Mouse (Mus musculus) CD4-positive, CD25-positive, alpha-beta regulatory T cell, adult 4 months (primary cell): ENCODE data around the gene Sp1. TPM values are rescaled to one million over a fixed set of nuclear protein-coding genes. Genes with fewer than 3 reads are reported as not detected.

Experiments used
- ATAC-seq: one replicate; pipeline ENCODE4 v1.8.0; 2017
- polyA plus RNA-seq, 2 experiments: library from polyadenylated mRNA; unstranded; fragments of 100-300 nt; shearing (Covaris generic); gene quantifications; one replicate each; pipeline ENCODE4 v1.2.1; 2017

Gene Sp1
- polyA plus RNA-seq, 2 experiments from 2014 or later, result 19.0 to 22.2 TPM

- ATAC-seq, result peak; percentile 83
Measured at GRCm38 (mm10) chr15:102399229-102400221, 6.4 kb upstream of the Sp1 start.

- no peak for ATAC-seq
Measured at GRCm38 (mm10) chr15:102400476-102401045, 5.4 kb upstream of the Sp1 start.

GRCm38 (mm10) chr15:102401278-102401677 is 4.7 kb upstream of the Sp1 start:
- ATAC-seq, result no peak

- no peak for ATAC-seq
Measured at GRCm38 (mm10) chr15:102402210-102402609, 3.7 kb upstream of the Sp1 start.

GRCm38 (mm10) chr15:102404608-102405488 is 1.1 kb upstream of the Sp1 start:
- ATAC-seq, result peak; percentile 32

- no peak for ATAC-seq
Measured at GRCm38 (mm10) chr15:102406196-102406911, 411 bp downstream of the Sp1 start.

GRCm38 (mm10) chr15:102406912-102407580 is 1.1 kb downstream of the Sp1 start:
- ATAC-seq, result no peak

GRCm38 (mm10) chr15:102407681-102408557 is 2.0 kb downstream of the Sp1 start:
- no peak for ATAC-seq

- ATAC-seq, result no peak
Measured at GRCm38 (mm10) chr15:102408558-102409130, 2.7 kb downstream of the Sp1 start.

GRCm38 (mm10) chr15:102409286-102409685 is 3.3 kb downstream of the Sp1 start:
- ATAC-seq, result no peak

- no peak for ATAC-seq
Measured at GRCm38 (mm10) chr15:102411077-102411476, 5.1 kb downstream of the Sp1 start.

GRCm38 (mm10) chr15:102413687-102414086 is 7.7 kb downstream of the Sp1 start:
- ATAC-seq, result no peak

GRCm38 (mm10) chr15:102417524-102417923 is 11.6 kb downstream of the Sp1 start:
- ATAC-seq, result no peak

GRCm38 (mm10) chr15:102420986-102421385 is 15.0 kb downstream of the Sp1 start:
- ATAC-seq, result no peak

- ATAC-seq, result peak; percentile 79
Measured at GRCm38 (mm10) chr15:102421437-102421836, 15.5 kb downstream of the Sp1 start.

- no peak for ATAC-seq
Measured at GRCm38 (mm10) chr15:102423602-102424240, 17.8 kb downstream of the Sp1 start.

- ATAC-seq, result no peak
Measured at GRCm38 (mm10) chr15:102424657-102425056, 18.7 kb downstream of the Sp1 start.

GRCm38 (mm10) chr15:102426963-102427362 is 21.0 kb downstream of the Sp1 start:
- ATAC-seq, result no peak

GRCm38 (mm10) chr15:102432046-102432445 is 26.1 kb downstream of the Sp1 start:
- no peak for ATAC-seq

GRCm38 (mm10) chr15:102433173-102433572 is 27.2 kb downstream of the Sp1 start:
- ATAC-seq, result no peak
